Mouse (Mus musculus) fat pad, adult 2 months (tissue): ENCODE measurements around the gene Rhod.
A peak's percentile ranks its signal among the peaks of the same experiment; 100 is the strongest.

Experiments used
- DNase-seq: peaks from one replicate; pipeline ENCODE4 v3.0.0-alpha.2; 2011; ENCODE audit warnings: low read depth, low spot score; ENCODE audit errors: extremely low read depth

Gene Rhod

GRCm38 (mm10) chr19:4451098-4451497, 11.9 kb upstream of the Rhod start:
- no peak for DNase-seq

DNA sequence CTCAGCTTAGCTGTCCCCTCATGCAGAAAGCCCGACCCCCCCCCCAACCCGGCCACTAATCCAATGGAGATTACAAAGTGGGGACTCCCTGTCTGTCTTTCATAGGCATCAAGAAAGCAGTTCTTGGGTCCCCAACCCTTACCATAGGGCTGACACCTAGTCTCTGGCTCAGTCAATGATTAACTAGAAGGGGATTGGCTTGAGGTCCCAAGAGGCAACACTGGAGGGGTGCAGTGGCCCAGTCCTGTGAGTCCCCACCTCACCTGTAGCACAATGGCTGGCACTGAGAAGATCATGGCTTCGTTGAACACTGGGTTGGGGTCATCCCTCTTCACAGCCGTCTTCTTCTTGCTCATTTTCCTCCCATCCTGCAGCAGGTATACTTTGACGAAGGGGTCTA, 11.4 kb upstream of the Rhod start:
- no peak for DNase-seq

DNA sequence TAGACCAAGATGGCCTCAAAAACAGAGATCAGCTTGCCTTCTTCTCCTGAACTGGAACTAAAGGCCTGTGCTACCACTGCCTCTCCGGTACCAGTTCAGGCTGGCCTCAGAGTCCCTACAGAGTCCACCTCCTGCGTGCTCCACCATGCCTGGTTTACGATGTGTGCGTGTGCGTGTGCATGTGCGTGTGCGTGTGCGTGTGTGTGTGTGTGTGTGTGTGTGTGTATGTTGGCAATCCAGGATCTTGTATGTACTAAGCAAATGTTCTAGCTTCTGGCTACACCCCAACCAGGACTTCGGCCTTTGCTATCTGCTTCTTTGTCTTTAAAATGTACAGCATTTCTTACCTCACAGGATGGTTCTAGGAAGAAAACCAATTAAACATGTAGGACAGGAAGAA, 10.0 kb upstream of the Rhod start:
- no peak for DNase-seq

DNA sequence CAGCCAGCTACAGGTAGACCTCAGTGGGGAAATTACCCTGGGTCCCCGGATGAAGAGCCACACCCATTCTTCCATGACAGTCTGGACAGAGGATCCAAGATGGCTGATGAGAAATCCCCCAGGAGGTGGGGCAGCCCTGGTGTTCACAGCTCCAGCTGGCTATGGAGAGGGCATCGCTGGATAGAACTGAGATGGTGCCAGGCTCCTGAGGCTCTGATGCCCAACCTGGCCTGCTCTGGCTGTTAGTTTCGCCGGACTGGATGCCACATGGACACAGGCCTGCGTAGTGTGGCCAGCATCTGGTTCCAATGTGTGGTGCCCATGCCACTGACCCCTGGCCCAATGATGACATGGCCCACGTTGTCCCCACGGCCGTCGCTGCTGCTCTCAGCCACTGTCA, 8.2 kb upstream of the Rhod start:
- DNase-seq, result no peak

- DNase-seq, result no peak
Measured at GRCm38 (mm10) chr19:4446661-4447420, 7.6 kb upstream of the Rhod start.

GRCm38 (mm10) chr19:4442408-4442807, 3.2 kb upstream of the Rhod start:
- DNase-seq, result no peak

DNA sequence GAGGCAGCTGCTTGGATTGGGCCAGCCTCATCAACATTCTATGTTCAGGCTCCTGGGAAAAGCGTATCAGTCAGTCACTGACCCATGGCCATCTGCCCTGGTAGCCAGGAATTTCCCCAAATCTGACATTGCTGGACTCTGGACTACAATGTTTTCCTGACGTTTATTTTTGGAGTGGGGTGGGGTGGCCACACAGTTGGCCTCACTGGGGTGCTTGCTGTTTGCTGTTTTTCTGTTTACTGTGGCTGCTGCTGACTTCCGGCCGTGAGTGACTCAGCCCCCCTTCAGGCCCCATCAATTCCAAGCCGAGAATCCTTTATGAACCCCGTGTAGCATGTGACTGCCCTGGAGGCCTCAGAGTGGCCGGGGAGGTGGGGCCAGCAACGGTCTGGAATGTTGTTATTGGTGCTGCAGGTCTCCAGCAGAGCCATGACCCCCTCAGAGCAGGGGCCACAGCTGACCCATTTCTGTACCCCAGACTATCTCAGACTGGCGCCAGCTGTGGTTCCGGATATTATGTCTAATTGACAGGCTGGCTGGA, 2.5 kb upstream of the Rhod start:
- DNase-seq, result no peak

- DNase-seq, result no peak
Measured at GRCm38 (mm10) chr19:4441090-4441591, 1.9 kb upstream of the Rhod start.

GRCm38 (mm10) chr19:4440222-4440621, 990 bp upstream of the Rhod start:
- no peak for DNase-seq

DNA sequence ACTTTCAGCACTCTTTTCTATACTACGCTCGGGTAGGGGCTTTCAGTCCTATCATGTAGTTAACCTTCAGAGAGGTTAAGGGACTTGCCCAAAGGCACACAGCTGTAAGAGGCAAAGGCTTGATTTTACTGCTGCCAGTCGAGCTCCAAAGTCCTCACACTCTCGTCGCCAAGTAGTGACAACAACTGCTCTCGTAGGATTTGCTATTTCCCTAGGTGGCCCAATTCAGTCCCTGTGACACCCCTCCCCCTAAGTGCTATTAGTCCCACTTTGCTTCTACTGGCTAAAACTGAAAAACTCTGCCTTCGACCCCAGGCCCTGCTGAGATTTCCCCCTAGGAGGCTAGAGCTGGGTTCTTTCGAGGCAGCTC, 456 bp downstream of the Rhod start:
- DNase-seq, result no peak

GRCm38 (mm10) chr19:4437886-4438285, 1.3 kb downstream of the Rhod start:
- DNase-seq, result no peak

DNA sequence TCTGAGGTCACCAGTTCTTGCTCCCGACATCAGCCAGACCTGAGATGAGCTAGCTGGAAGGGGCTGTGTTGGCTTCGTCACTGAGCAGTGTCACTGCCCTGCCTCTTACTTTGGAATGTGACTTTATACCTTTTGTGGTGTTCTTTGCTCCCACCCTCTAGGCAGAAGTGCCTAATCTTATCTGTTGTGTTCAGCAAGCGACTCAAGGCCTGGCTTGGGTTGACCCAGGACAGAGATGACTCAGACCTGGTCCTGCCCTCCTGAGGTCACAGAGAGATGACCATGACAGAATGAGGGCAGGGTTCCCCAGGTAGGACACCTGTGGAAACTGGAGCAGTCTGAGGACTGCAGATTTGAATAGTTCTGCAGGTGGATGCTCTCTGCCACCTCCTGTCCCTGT, 3.0 kb downstream of the Rhod start:
- DNase-seq, result no peak

GRCm38 (mm10) chr19:4434999-4435398, 4.2 kb downstream of the Rhod start:
- DNase-seq, result no peak

GRCm38 (mm10) chr19:4433756-4434155, 5.5 kb downstream of the Rhod start:
- DNase-seq, result no peak

DNA sequence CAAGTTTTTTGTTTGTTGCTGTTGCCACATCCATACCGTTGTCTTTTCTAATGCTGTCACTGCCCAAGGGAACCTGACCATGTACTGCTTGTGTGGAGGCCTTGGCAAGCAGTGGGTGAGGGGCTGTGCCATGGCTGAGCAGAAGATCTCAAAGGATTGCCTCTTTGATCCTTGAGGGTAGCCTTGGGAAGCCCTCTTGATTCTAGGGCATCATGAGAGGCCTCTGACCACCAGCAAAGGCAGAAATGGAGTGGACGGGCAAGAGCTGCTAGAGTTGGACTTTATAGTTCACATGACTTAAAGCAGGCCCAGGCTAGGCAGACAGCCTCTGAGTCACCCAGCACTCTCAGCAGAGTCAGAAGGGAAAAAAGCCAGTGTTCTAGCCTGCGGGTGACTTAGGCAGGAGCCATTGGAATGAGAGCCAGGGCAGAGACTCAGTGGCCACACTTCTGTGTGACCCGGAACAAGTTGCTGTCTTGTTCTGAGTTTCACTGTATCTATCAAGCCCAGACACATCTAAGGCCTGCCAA, 9.1 kb downstream of the Rhod start:
- DNase-seq, result peak; percentile 76

DNA sequence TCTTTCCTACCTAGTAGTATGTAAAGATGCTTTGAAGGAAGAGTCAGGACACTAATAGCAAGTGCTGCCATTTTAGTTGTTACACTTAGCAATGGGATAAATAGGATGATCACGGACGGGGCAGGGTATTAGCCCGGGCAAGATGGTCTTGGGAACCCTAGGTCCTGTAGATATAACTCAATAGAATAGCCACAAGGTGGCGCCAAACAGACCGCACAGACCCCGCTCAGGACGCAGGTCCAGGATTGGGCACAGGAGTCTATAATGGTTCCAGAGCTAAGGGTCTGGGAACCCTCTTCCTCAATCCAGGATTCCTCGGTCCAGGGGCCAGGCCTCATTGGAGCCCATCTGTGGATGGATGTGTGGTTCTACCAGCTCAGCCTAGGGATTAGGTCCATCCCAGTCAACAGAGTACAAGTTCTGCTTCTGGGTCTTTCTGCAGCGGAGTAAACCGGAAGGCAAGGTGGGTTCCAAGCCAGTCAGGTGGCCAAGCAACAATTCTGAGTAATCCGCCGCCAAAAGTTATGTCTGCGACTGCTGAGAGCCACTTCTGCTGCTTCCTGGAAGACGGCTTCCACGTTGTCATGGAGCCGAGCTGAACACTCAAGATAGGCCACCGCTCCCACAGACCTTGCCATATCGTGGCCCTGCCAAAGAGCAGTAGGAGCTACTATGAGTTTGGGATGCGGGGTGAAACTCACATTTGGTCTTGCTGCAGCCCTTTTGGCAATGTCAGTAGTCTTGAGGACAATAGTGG, 13.4 kb downstream of the Rhod start:
- DNase-seq, result no peak

- DNase-seq, result no peak
Measured at GRCm38 (mm10) chr19:4423021-4423420, 16.2 kb downstream of the Rhod start.

- DNase-seq, result no peak
Measured at GRCm38 (mm10) chr19:4422581-4422980, 16.7 kb downstream of the Rhod start.

GRCm38 (mm10) chr19:4420153-4420910, 18.9 kb downstream of the Rhod start:
- peak; percentile 84 for DNase-seq

DNA sequence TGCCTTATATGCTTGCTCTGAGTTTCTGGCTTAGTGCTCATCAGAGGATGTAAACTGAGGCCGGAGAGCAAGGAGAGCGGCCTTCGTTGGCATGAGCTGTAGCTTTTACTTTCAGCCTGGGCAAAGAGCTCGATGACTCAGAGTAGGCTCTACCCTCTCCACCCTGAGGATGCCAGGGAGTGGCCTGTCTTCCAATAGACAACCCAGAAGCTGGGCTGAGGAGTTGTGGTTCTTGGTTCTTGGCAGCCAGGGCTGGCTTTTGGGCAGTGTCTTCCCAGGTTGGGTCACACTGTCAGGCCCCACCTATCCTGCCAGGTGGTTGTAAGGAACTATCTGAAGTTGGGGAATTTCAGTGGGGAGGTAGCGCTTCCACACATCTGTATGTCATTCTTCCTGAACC, 19.5 kb downstream of the Rhod start:
- DNase-seq, result no peak

DNA sequence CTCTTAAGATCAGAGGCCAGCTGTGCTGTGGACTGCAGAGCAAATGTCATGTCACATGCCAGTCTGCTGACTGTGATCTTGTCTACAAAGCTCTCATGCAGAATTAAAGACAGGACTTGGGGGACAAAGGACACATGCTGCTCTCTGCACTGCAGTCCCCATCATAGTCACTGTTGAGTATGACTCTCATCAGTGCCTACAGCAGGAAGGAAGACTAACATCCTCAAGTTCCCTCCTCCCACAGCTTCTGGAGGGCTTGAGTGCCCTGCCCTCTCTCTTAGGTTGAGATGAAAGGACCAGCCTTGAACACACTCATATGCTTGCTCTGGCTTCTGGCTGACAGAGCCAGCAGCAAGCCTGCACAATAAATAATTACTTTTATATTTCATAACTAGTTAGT, 21.5 kb downstream of the Rhod start:
- no peak for DNase-seq
